Mouse (Mus musculus) lung, embryonic 15.5 days (tissue): ENCODE measurements around the gene Tmigd1. TPM values are rescaled to one million over a fixed set of nuclear protein-coding genes. Genes with fewer than 3 reads are reported as not detected.
"Not testable (repeated sequence)": the region's sequence is repeated elsewhere in the genome, so short reads cannot be mapped to it uniquely, and the experiment has no call there.

Source experiments
- ATAC-seq: fragments of 200-750 bp; cut with Nextera tagmentation; 2 replicates; pipeline ENCODE4 v1.8.0; 2017; ENCODE audit warnings: moderate number of reproducible peaks, borderline replicate concordance; ENCODE audit not compliant: low FRiP score, low TSS enrichment; ENCODE audit errors: extremely low read depth
- H3K27ac ChIP-seq: fragments of 300-500 bp; sonication (generic); 2 replicates; pipeline ENCODE4 v1.5.1; 2015; ENCODE audit warnings: moderate library complexity, mild to moderate bottlenecking, inconsistent platforms
- H3K27me3 ChIP-seq: fragments of 300-500 bp; sonication (generic); 2 replicates; pipeline ENCODE4 v1.6.1; 2015; ENCODE audit warnings: inconsistent platforms
- H3K36me3 ChIP-seq: fragments of 300-500 bp; sonication (generic); 2 replicates; pipeline ENCODE4 v1.6.1; 2015; ENCODE audit warnings: inconsistent platforms
- H3K4me1 ChIP-seq: fragments of 300-500 bp; sonication (generic); 2 replicates; pipeline ENCODE4 v1.6.1; 2015; ENCODE audit warnings: inconsistent platforms
- H3K4me2 ChIP-seq: fragments of 300-500 bp; sonication (generic); 2 replicates; pipeline ENCODE4 v1.6.1; 2015; ENCODE audit warnings: inconsistent platforms, mild to moderate bottlenecking, moderate library complexity
- H3K4me3 ChIP-seq: fragments of 300-500 bp; sonication (generic); 2 replicates; pipeline ENCODE4 v1.5.1; 2015; ENCODE audit warnings: mild to moderate bottlenecking, inconsistent platforms
- H3K9ac ChIP-seq: fragments of 300-500 bp; sonication (generic); 2 replicates; pipeline ENCODE4 v1.6.1; 2015; ENCODE audit warnings: inconsistent platforms
- H3K9me3 ChIP-seq: fragments of 300-500 bp; sonication (generic); 2 replicates; pipeline ENCODE4 v1.6.1; 2016; ENCODE audit warnings: inconsistent platforms
- WGBS: fragments of 180-500 bp; shearing (Covaris S2); methylation state at CpG from one replicate; pipeline ENCODE4 v1.1.7; 2015; 5-methylcytosine and 5-hydroxymethylcytosine counted together
- polyA plus RNA-seq: library from polyadenylated mRNA; unstranded; fragments of >200 nt; fragmentation: Nextera tagmentation; extraction: Ambion mirVana; gene quantifications from 2 replicates; pipeline ENCODE4 v1.2.1, GENCODE M21; 2015

Gene Tmigd1
- polyA plus RNA-seq, 1 experiment from 2014 or later = 0.14 TPM

- no peaks in the 10 kb centered on the region for H3K9me3 ChIP-seq
- peaks cover 39% of the 10 kb centered on the region for H3K4me1 ChIP-seq
- ATAC-seq = no peak
- 52% methylated on average over 5 of the region's 5 CpGs for WGBS
- H3K27ac ChIP-seq = no peak overlapping the region
- no peaks in the 10 kb centered on the region for H3K36me3 ChIP-seq
- H3K9ac ChIP-seq = no peak overlapping the region
- H3K27me3 ChIP-seq = no peaks in the 10 kb centered on the region
- H3K4me2 ChIP-seq = no peak overlapping the region
- no peak overlapping the region for H3K4me3 ChIP-seq
Measured at GRCm38 (mm10) chr11:76899758-76900738, 1.9 kb upstream of the Tmigd1 start.

DNA sequence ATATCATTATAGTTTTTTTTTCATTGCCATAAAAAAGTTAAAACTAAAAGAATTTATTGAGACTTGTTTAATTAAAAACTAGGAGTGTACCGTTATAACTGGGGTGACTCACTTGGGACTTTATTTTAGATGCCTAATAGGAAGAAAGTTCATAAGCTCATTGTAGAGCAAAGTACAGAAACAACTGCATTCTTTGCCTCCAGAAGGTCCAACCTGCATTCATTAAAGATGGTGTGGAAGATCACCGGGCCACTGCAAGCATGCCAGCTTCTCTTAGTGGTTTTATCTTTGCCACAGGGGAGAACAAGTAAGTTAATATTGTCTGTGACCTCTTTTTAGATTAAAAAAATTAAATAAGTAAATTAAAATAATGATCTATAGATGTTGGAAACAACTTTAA, 2.4 kb downstream of the Tmigd1 start:
- H3K9ac ChIP-seq = no peak overlapping the region
- no peaks in the 10 kb centered on the region for H3K36me3 ChIP-seq
- no peak for ATAC-seq
- H3K4me3 ChIP-seq = no peak overlapping the region
- H3K27ac ChIP-seq = no peak overlapping the region
- H3K27me3 ChIP-seq = no peaks in the 10 kb centered on the region
- peaks cover 12% of the 10 kb centered on the region; the same call in 1 of the 2 replicates for H3K4me1 ChIP-seq
- WGBS = 79% methylated on average over 2 of the region's 2 CpGs
- no peaks in the 10 kb centered on the region for H3K9me3 ChIP-seq
- no peak overlapping the region for H3K4me2 ChIP-seq

GRCm38 (mm10) chr11:76908651-76909050, 6.7 kb downstream of the Tmigd1 start:
- H3K9me3 ChIP-seq = no peaks in the 10 kb centered on the region
- H3K4me1 ChIP-seq = peaks cover 32% of the 10 kb centered on the region
- H3K27me3 ChIP-seq = no peaks in the 10 kb centered on the region
- H3K4me2 ChIP-seq = no peak overlapping the region
- H3K4me3 ChIP-seq = no peak overlapping the region
- no peak overlapping the region for H3K9ac ChIP-seq
- H3K27ac ChIP-seq = no peak overlapping the region
- no peak for ATAC-seq
- WGBS = 82% methylated on average over 7 of the region's 7 CpGs
- H3K36me3 ChIP-seq = no peaks in the 10 kb centered on the region

DNA sequence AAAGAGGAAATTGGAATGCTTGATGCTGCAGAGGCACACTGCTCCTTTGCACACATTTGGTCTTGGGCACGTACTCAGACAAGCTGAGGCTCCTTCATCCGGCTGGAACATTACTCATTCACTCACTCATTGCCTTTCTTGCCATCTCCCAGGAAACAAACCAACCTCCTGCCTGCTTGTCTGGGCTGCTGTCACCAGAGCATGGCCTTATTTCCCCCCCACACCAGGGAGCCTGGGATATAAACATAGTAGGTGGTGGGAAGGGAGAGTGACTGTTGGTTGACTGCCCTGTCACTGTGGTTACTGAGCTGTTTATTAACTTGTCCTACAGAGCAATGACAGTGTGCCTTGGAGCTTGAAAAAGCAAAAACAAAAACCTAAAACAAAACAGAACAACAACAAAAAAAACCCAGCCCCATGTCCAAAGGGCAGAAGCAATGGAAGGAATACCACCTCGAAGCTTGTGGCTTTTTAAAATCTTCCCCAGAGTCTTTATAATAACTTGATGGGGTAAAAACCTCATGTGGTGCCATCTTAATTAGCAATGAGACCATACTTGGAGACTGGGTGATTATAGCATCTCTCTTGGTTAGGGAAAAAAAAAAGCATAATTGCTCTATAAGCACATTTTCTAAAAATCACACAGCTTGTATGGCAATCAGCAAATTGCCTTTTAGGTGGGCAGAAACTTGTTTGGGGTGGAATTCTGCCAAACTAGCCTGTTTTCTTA, 9.5 kb downstream of the Tmigd1 start:
- WGBS = 18% methylated on average over 3 of the region's 3 CpGs
- Histone ChIP-seq H3K36me3 (no peaks in the 10 kb centered on the region), H3K9ac (no peak overlapping the region), H3K27ac (peak overlapping the region; percentile 79), H3K9me3 (no peaks in the 10 kb centered on the region), H3K27me3 (no peaks in the 10 kb centered on the region), H3K4me1 (peaks cover 39% of the 10 kb centered on the region), H3K4me3 (no peak overlapping the region), H3K4me2 (0 out of 2 replicates have a peak overlapping the region, but pooled peaks have one; percentile 3)
- ATAC-seq = peak; percentile 87

DNA sequence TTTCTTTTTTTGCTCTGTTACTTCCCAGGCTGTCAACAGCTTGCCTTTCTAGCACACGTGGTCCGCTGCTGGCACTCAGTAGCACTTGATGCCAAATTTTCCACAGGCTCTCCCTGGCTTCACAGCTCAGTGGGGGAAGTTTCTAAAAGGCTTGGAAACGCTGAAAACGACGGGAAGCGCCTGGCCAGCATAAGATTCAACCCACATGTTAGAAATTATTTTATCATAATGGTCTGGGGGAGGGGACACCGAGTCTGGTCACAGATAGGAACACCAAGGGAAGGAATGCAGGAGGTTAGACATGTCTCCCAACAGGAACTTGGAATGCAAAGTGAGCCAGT, 10.1 kb downstream of the Tmigd1 start:
- H3K4me3 ChIP-seq = no peak overlapping the region
- H3K4me2 ChIP-seq = 0 out of 2 replicates have a peak overlapping the region, but pooled peaks have one; percentile 3
- H3K27ac ChIP-seq = peak overlapping the region; percentile 79
- peaks cover 44% of the 10 kb centered on the region for H3K4me1 ChIP-seq
- H3K9ac ChIP-seq = no peak overlapping the region
- H3K36me3 ChIP-seq = no peaks in the 10 kb centered on the region
- ATAC-seq = peak; percentile 62; the same call in 1 of the 2 replicates
- WGBS = 17% methylated on average over 7 of the region's 7 CpGs
- H3K27me3 ChIP-seq = no peaks in the 10 kb centered on the region
- no peaks in the 10 kb centered on the region for H3K9me3 ChIP-seq

DNA sequence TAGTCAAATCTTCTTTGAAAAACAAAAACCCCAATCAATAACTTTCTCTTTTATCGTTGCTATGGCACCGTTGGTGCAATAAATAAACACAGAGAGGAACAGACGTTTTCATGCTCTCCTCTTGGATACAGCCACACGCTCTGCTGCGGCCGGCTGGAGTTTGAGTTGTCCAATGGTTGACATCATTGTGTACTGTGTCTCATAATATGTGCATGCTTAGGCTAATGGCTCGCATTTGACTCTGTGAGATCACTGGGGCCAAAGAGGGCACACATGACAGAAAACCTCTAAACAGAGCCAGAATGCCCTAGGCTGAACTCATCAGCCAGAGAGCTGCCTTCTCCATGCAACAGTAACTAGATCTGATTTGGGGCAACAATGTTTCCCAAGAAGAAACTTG, 12.4 kb downstream of the Tmigd1 start:
- Histone ChIP-seq H3K9ac (no peak overlapping the region), H3K36me3 (no peaks in the 10 kb centered on the region), H3K9me3 (no peaks in the 10 kb centered on the region), H3K4me2 (no peak overlapping the region), H3K27ac (no peak overlapping the region), H3K4me3 (no peak overlapping the region), H3K27me3 (no peaks in the 10 kb centered on the region), H3K4me1 (peaks cover 50% of the 10 kb centered on the region)
- 39% methylated on average over 7 of the region's 7 CpGs for WGBS
- ATAC-seq = no peak

DNA sequence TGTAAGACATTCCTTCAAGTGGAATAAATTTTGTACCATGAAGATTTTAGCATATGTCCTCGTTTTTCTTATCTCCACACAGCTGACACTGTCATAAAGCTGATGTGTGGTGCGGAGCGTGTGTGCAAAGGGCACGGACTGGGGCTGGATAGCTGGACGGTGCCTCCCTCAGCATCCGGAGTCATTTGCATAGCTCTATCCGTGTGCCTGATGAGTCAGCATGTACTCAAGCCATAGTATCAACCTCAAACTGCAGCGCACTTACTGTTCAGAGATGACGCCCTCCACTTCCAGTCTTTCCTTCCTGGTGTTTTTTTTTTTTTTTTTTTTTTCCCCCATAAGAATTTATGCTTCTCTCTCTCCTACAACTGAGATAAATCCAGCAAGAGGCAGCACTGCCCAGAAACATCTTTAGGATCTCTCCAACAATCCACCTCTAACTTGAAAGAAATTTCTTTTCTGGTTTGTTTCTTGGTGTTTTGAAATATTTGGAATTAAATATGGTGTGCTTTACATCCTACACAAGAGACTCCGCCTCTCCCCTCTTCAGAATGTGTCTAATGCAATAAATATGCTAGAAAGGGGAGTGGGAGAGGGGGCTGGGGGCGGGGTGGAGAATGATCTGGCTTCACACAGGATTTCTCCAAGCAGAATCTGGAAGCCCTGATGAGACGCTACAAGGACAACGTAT, 14.7 kb downstream of the Tmigd1 start:
- Histone ChIP-seq H3K9ac (no peak overlapping the region), H3K36me3 (no peaks in the 10 kb centered on the region), H3K4me2 (peak overlapping the region; percentile 3; the same call in 1 of the 2 replicates), H3K4me3 (no peak overlapping the region), H3K9me3 (no peaks in the 10 kb centered on the region), H3K27ac (no peak overlapping the region), H3K4me1 (peaks cover 37% of the 10 kb centered on the region), H3K27me3 (no peaks in the 10 kb centered on the region)
- 22% methylated on average over 13 of the region's 13 CpGs for WGBS
- ATAC-seq = 0 out of 2 replicates have a peak, but pooled peaks have one; percentile 63

- no peak for ATAC-seq
- Histone ChIP-seq H3K4me1 (peaks cover 32% of the 10 kb centered on the region), H3K27me3 (no peaks in the 10 kb centered on the region), H3K4me2 (peak overlapping the region; percentile 3; the same call in 1 of the 2 replicates), H3K9ac (no peak overlapping the region), H3K4me3 (no peak overlapping the region), H3K36me3 (no peaks in the 10 kb centered on the region), H3K9me3 (no peaks in the 10 kb centered on the region), H3K27ac (no peak overlapping the region)
- WGBS = 33% methylated on average over 3 of the region's 3 CpGs
Measured at GRCm38 (mm10) chr11:76917230-76917548, 15.2 kb downstream of the Tmigd1 start.

- no peak overlapping the region for H3K9ac ChIP-seq
- no peaks in the 10 kb centered on the region for H3K9me3 ChIP-seq
- no peaks in the 10 kb centered on the region for H3K36me3 ChIP-seq
- no peak for ATAC-seq
- H3K27ac ChIP-seq = no peak overlapping the region
- H3K4me1 ChIP-seq = peaks cover 20% of the 10 kb centered on the region
- H3K27me3 ChIP-seq = no peaks in the 10 kb centered on the region
- H3K4me2 ChIP-seq = no peak overlapping the region
- 54% methylated on average over 1 of the region's 1 CpGs for WGBS
- no peak overlapping the region for H3K4me3 ChIP-seq
Measured at GRCm38 (mm10) chr11:76920607-76921006, 18.6 kb downstream of the Tmigd1 start.

DNA sequence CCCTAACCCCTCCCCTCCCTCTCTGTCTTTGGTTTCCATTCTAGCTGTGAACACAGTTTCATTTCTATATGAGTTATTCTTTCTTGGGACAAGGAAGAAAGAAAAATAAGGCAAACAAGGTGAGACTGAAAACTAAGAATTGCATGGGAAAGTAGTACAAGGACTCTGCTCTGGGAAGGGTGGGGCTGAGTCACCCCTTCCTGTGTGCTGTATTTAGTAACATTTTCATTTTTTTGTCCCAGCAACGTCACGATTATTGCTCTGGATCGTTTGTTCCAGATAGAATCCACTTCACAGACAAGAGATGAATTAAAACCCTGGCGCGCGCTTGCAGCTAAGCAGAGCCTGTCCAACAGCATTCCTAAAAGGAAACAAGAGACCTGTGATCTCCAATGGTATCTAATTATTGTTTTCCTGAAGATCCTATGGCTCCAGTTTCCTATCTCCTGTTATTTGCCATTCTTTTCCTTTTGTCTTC, 22.8 kb downstream of the Tmigd1 start, which contains the start of gene Blmh:
Blmh (plus strand) TSS at position 51 of the 478 bp plus-strand sequence.
- H3K27ac ChIP-seq = no peak within 1 kb of the TSS
- H3K4me3 ChIP-seq = no peak within 1 kb of the TSS
- no peak for ATAC-seq

GRCm38 (mm10) chr11:76928586-76928985, 26.6 kb downstream of the Tmigd1 start:
- WGBS = 70% methylated on average over 8 of the region's 8 CpGs
- H3K4me3 ChIP-seq, H3K36me3 ChIP-seq, H3K4me2 ChIP-seq, H3K27ac ChIP-seq, H3K4me1 ChIP-seq, ATAC-seq, H3K27me3 ChIP-seq, H3K9me3 ChIP-seq, H3K9ac ChIP-seq: not testable (repeated sequence)

More for the DNA sequence above, 22.8 kb downstream of the Tmigd1 start, which contains the start of gene Blmh:
- no peaks in the 10 kb centered on the region for H3K9me3 ChIP-seq
- peak within 1 kb of the TSS; percentile 11; the same call in 1 of the 2 replicates for H3K4me2 ChIP-seq
- no peaks in the 10 kb centered on the region for H3K27me3 ChIP-seq
- H3K4me1 ChIP-seq = peaks cover 6% of the 10 kb centered on the region
- no peak within 1 kb of the TSS for H3K9ac ChIP-seq
- no peaks in the 10 kb centered on the region for H3K36me3 ChIP-seq
- WGBS = 32% methylated on average over 6 of the region's 6 CpGs
